Mouse (Mus musculus) forebrain, postnatal 0 days (tissue): ENCODE results near the gene Nrg3. TPM values are rescaled to one million over a fixed set of nuclear protein-coding genes. Genes with fewer than 3 reads are reported as not detected.

Source experiments
- ATAC-seq: fragments of 200-750 bp; cut with Nextera tagmentation; 2 replicates; pipeline ENCODE4 v1.8.0; 2017; ENCODE audit warnings: mild to moderate bottlenecking, moderate library complexity
- DNase-seq: peaks from one replicate; pipeline ENCODE4 v3.0.0-alpha.2; 2015
- H3K27ac ChIP-seq: fragments of 300-500 bp; sonication (generic); 2 replicates; pipeline ENCODE4 v1.5.1; 2014; ENCODE audit warnings: low read depth, mild to moderate bottlenecking, antibody characterized with exemption, low read length, moderate library complexity, mixed read lengths
- H3K27me3 ChIP-seq: fragments of 300-500 bp; sonication (generic); 2 replicates; pipeline ENCODE4 v1.6.1; 2014; ENCODE audit warnings: mild to moderate bottlenecking, low read length, mixed read lengths; ENCODE audit not compliant: insufficient read depth
- H3K36me3 ChIP-seq: fragments of 300-500 bp; sonication (generic); 2 replicates; pipeline ENCODE4 v1.6.1; 2014; ENCODE audit warnings: mild to moderate bottlenecking, moderate library complexity; ENCODE audit not compliant: insufficient read depth
- H3K4me1 ChIP-seq: fragments of 300-500 bp; sonication (generic); 2 replicates; pipeline ENCODE4 v1.6.1; 2014; ENCODE audit warnings: antibody characterized with exemption; ENCODE audit not compliant: insufficient read depth
- H3K4me2 ChIP-seq: fragments of 300-500 bp; sonication (generic); 2 replicates; pipeline ENCODE4 v1.6.1; 2014; ENCODE audit warnings: low read depth, mild to moderate bottlenecking, moderate library complexity
- H3K4me3 ChIP-seq: fragments of 300-500 bp; sonication (generic); 2 replicates; pipeline ENCODE4 v1.5.1; 2014; ENCODE audit warnings: low read depth, low read length, mixed read lengths
- H3K9ac ChIP-seq: fragments of 300-500 bp; sonication (generic); 2 replicates; pipeline ENCODE4 v1.6.1; 2014; ENCODE audit warnings: mild to moderate bottlenecking
- H3K9me3 ChIP-seq: fragments of 300-500 bp; sonication (generic); 2 replicates; pipeline ENCODE4 v1.6.1; 2016; ENCODE audit warnings: low read length
- CTCF ChIP-seq: sonication (generic); IDR thresholded peaks from 2 replicates; pipeline ENCODE4 v1.5.1; 2016; ENCODE audit warnings: antibody characterized with exemption, control low read depth, low read depth
- WGBS: fragments of 180-500 bp; shearing (Covaris S2); extraction: QIAGEN DNeasy Blood & Tissue Kit; methylation state at CpG from one replicate; pipeline ENCODE4 v1.1.7; 2014; 5-methylcytosine and 5-hydroxymethylcytosine counted together
- polyA plus RNA-seq: library from polyadenylated mRNA; unstranded; fragments of >200 nt; fragmentation: Nextera tagmentation; extraction: Ambion mirVana; gene quantifications from 2 replicates; pipeline ENCODE4 v1.2.1, GENCODE M21; 2015
- total RNA-seq: library from RNA; depleted of rRNA; stranded (reverse); fragments of >200 nt; gene quantifications from 2 replicates; pipeline ENCODE4 v1.2.3, GENCODE M21; 2014

Gene Nrg3
- total and polyA plus RNA-seq, 2 experiments from 2014 or later: 8.1 to 33.1 TPM

DNA sequence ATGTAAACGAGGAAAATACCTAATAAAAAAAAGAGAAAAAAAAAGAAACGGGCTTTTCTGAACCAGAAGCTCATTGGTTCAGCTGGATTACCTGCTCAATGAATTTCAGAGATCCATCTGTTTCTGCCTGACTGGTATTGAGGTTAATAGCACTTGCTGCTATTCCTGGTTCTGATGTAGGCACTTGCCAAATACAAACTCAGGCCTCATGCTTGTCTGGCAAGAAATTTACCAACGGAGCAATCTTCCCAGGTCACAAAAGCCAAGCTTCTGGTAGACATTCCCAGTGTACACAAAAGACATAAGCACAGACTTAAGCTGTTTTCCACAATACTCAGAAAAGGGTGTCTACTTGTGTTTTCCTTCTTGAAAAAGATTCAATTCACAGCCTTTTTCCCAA, 363.3 kb downstream of the Nrg3 start:
- Histone ChIP-seq H3K27ac (no peak overlapping the region), H3K4me1 (no peaks in the 10 kb centered on the region), H3K9ac (no peak overlapping the region), H3K27me3 (no peaks in the 10 kb centered on the region), H3K36me3 (no peaks in the 10 kb centered on the region), H3K4me2 (no peak overlapping the region), H3K9me3 (no peaks in the 10 kb centered on the region), H3K4me3 (no peak overlapping the region)
- DNase-seq (no peak), ATAC-seq (no peak)
- no peak for TF ChIP-seq CTCF
- 84% methylated on average over 3 of the region's 3 CpGs for WGBS

DNA sequence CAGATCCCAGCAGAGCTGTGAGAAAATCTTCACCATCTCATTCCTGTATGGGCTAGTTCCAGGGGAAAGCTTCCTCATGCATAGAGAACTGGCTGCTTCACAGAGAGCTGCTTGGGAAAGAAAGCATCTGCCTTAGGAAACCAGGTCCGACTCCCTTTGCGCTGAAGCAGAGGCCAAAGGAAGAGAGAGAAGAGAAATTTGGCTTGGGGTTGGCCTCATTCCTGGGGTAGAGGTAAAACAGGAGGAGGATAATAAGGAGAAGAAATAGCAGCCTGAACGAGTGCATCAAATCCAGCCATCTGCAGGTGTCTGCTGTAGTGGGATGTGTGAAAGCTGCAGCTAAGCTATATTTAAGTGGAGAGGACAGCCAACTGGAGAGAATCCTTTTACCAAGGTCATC, 366.1 kb downstream of the Nrg3 start:
- no peaks in the 10 kb centered on the region for H3K4me1 ChIP-seq
- no peaks in the 10 kb centered on the region for H3K36me3 ChIP-seq
- no peak overlapping the region for H3K4me3 ChIP-seq
- no peak overlapping the region for H3K4me2 ChIP-seq
- no peaks in the 10 kb centered on the region for H3K27me3 ChIP-seq
- H3K9me3 ChIP-seq: no peaks in the 10 kb centered on the region
- no peak for TF ChIP-seq CTCF
- H3K27ac ChIP-seq: no peak overlapping the region
- WGBS: 72% methylated on average over 3 of the region's 3 CpGs
- ATAC-seq (no peak), DNase-seq (no peak)
- H3K9ac ChIP-seq: no peak overlapping the region

DNA sequence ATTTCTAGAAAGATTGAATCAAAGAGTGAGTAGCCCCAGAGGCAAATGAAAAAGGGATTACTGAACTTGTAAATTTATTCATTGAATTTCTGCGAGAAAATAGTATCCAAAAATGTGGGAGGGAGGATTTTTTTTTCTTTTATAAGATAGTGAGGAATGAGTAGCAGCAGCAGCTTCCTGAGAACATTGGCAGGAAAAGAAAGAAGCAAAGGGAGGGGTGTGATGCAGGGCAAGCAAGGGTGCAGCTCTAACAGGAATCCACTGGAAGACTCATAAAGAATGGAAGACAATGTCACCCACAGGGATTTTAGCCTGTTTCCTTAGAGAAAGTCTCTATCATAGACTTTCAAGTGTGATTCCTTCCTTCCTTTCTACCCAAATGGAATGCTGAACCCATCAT, 377.7 kb downstream of the Nrg3 start:
- ATAC-seq: no peak

DNA sequence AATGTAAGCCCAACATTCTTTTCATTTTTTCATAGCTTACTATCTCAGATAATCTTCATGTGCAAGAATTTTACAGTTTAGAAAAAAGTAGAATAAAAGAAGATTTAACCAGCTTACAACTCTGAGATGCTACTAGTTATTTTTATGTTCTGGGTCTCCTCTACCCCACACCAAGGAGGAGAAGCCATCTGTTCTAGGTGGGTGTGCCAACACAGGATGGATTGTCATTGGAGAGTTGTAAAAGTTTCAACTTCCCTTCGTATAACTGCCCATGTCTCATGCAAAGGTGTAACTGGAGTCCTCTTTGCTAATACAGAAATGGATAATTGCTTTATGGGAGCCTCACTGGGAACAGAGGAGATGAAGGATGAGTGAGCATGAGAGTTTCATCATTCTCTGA, 393.4 kb downstream of the Nrg3 start:
- no peak for TF ChIP-seq CTCF
- no peak overlapping the region for H3K9ac ChIP-seq
- H3K4me3 ChIP-seq: no peak overlapping the region
- H3K36me3 ChIP-seq: no peaks in the 10 kb centered on the region
- no peaks in the 10 kb centered on the region for H3K27me3 ChIP-seq
- no peaks in the 10 kb centered on the region for H3K9me3 ChIP-seq
- 72% methylated on average over 1 of the region's 1 CpGs for WGBS
- no peak for DNase-seq
- no peak for ATAC-seq
- H3K4me1 ChIP-seq: no peaks in the 10 kb centered on the region
- H3K27ac ChIP-seq: no peak overlapping the region
- no peak overlapping the region for H3K4me2 ChIP-seq

More for the DNA sequence above, 377.7 kb downstream of the Nrg3 start:
- H3K4me1 ChIP-seq: no peaks in the 10 kb centered on the region
- H3K36me3 ChIP-seq: no peaks in the 10 kb centered on the region
- no peak overlapping the region for H3K4me3 ChIP-seq
- H3K9me3 ChIP-seq: no peaks in the 10 kb centered on the region
- H3K9ac ChIP-seq: no peak overlapping the region
- no peak for TF ChIP-seq CTCF
- H3K27me3 ChIP-seq: no peaks in the 10 kb centered on the region
- H3K27ac ChIP-seq: no peak overlapping the region
- WGBS: 33% methylated on average over 1 of the region's 1 CpGs
- no peak overlapping the region for H3K4me2 ChIP-seq
- no peak for DNase-seq

DNA sequence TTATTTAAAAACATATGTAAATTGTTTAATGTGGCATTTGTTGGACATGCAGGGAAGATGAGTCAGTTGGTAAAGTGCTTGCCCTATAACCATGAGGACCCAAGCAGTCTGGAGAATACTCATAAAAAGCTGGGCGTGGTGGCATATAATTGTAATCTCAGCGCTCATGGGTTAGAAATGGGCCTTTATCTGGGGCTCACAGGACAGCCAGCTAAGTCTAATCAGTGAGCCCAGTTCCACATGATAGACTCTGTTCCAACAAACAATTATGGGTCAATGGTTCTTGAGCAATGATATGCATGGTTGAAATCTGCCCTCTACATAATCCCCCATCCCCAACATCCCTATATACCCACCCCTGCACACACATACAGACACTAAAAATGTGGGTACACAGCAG, 421.3 kb downstream of the Nrg3 start:
- Histone ChIP-seq H3K9ac (no peak overlapping the region), H3K4me1 (no peaks in the 10 kb centered on the region), H3K36me3 (no peaks in the 10 kb centered on the region), H3K4me2 (no peak overlapping the region), H3K27me3 (no peaks in the 10 kb centered on the region), H3K9me3 (no peaks in the 10 kb centered on the region), H3K27ac (no peak overlapping the region), H3K4me3 (no peak overlapping the region)
- no peak for TF ChIP-seq CTCF
- 92% methylated on average over 2 of the region's 2 CpGs for WGBS
- ATAC-seq (no peak), DNase-seq (no peak)

DNA sequence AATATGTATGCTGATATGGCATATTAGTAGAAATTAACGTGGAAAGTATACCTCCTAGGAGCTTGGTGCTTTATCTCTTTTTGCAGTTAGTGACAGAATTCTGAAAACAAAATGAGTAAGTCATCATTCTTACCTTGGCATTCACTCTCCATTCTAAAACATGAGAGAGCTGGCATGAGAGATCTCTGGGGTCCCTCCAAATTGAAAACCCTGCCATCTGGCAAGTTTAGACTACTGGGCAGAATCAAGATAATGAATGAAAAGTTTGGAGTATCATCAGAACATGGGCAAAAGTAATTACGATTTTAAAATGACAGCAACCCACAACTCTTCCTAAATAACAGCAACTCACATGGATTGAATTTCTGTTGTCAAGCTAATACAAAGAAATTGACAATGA, 423.9 kb downstream of the Nrg3 start:
- DNase-seq (no peak), ATAC-seq (no peak)
- no peak overlapping the region for H3K4me3 ChIP-seq
- H3K9ac ChIP-seq: no peak overlapping the region
- no peaks in the 10 kb centered on the region for H3K9me3 ChIP-seq
- WGBS: 51% methylated on average over 2 of the region's 2 CpGs
- no peaks in the 10 kb centered on the region for H3K36me3 ChIP-seq
- no peak overlapping the region for H3K27ac ChIP-seq
- no peak for TF ChIP-seq CTCF
- 0 out of 2 replicates have a peak, but pooled peaks cover 2% of the 10 kb centered on the region for H3K4me1 ChIP-seq
- no peak overlapping the region for H3K4me2 ChIP-seq
- no peaks in the 10 kb centered on the region for H3K27me3 ChIP-seq

DNA sequence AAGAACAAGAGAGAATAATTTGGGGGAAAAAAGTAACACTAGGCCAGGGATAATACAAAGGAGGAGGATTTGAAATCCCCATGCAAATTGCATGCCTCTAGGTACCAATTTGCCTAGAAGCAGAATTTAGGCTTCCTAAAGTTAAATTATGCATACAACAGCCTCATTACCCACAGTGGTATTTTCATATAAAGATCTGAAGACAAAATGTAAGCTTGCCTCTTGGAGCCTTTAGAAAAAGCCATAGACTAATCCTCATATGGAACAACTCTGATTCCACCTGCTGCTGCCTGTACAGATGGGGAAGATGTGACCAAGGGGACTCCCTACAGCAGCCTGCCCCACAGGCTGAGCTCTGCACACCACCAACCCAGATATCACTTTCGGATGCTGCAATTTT, 428.6 kb downstream of the Nrg3 start:
- TF ChIP-seq CTCF: no peak
- Histone ChIP-seq H3K36me3 (no peaks in the 10 kb centered on the region), H3K4me3 (no peak overlapping the region), H3K4me1 (0 out of 2 replicates have a peak, but pooled peaks cover 3% of the 10 kb centered on the region), H3K9ac (no peak overlapping the region), H3K4me2 (no peak overlapping the region), H3K9me3 (no peaks in the 10 kb centered on the region), H3K27me3 (no peaks in the 10 kb centered on the region), H3K27ac (peak overlapping the region; percentile 54)
- DNase-seq (no peak), ATAC-seq (peak; percentile 19)
- WGBS: 80% methylated on average over 1 of the region's 1 CpGs

DNA sequence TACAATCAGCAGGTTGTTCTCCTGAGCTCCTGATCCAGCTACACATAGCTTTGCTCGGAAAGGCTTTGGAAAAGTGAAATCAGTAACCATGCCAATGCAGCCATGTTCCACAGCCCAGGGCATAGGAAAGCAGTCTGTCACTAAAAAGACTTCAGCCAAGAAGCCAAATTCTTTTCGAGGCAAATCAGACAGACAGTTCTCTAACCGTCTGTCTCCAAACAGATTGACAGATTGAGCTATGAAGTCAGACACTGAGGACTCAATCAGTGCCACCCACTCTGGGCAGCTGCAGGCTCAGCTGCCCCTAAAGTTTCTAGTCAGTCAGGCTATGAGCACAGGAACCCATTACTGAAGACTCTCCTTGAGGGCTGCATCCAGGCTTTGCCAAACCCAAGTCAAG, 429.1 kb downstream of the Nrg3 start:
- Histone ChIP-seq H3K9me3 (no peaks in the 10 kb centered on the region), H3K36me3 (no peaks in the 10 kb centered on the region), H3K4me3 (no peak overlapping the region), H3K4me2 (no peak overlapping the region), H3K9ac (no peak overlapping the region), H3K27ac (peak overlapping the region; percentile 54), H3K27me3 (no peaks in the 10 kb centered on the region), H3K4me1 (0 out of 2 replicates have a peak, but pooled peaks cover 3% of the 10 kb centered on the region)
- DNase-seq: peak; percentile 67
- TF ChIP-seq CTCF: no peak
- 49% methylated on average over 3 of the region's 3 CpGs for WGBS
- peak; percentile 90 for ATAC-seq
